Mouse (Mus musculus) stomach, embryonic 14.5 days (tissue): ENCODE measurements around the gene Adam15. TPM values are rescaled to one million over a fixed set of nuclear protein-coding genes. Genes with fewer than 3 reads are reported as not detected.

ENCODE experiments used
- ATAC-seq: fragments of 200-750 bp; cut with Nextera tagmentation; 2 replicates; pipeline ENCODE4 v1.8.0; 2017; ENCODE audit warnings: low read depth, moderate TSS enrichment; ENCODE audit not compliant: insufficient number of reproducible peaks, insufficient read depth, low FRiP score
- H3K27ac ChIP-seq: fragments of 300-500 bp; sonication (generic); 2 replicates; pipeline ENCODE4 v1.5.1; 2014; ENCODE audit warnings: mild to moderate bottlenecking, low read length, moderate library complexity, mixed read lengths
- H3K27me3 ChIP-seq: fragments of 300-500 bp; sonication (generic); 2 replicates; pipeline ENCODE4 v1.6.1; 2014; ENCODE audit warnings: low read length, control low read depth, mixed read lengths; ENCODE audit not compliant: control insufficient read depth, insufficient read depth
- H3K36me3 ChIP-seq: fragments of 300-500 bp; sonication (generic); 2 replicates; pipeline ENCODE4 v1.6.1; 2014; ENCODE audit warnings: mild to moderate bottlenecking, control low read depth, low read length, moderate library complexity, mixed read lengths; ENCODE audit not compliant: control insufficient read depth, insufficient read depth
- H3K4me1 ChIP-seq: fragments of 300-500 bp; sonication (generic); 2 replicates; pipeline ENCODE4 v1.6.1; 2014; ENCODE audit warnings: low read length, control low read depth, mixed read lengths; ENCODE audit not compliant: control insufficient read depth, insufficient read depth
- H3K4me2 ChIP-seq: fragments of 300-500 bp; sonication (generic); replicated peaks from 2 replicates; pipeline ENCODE4 v1.6.1; 2014; ENCODE audit warnings: low read depth, low read length, control low read depth
- H3K4me3 ChIP-seq: fragments of 300-500 bp; sonication (generic); 2 replicates; pipeline ENCODE4 v1.5.1; 2014; ENCODE audit warnings: low read depth, low read length, control low read depth
- H3K9ac ChIP-seq: fragments of 300-500 bp; sonication (generic); replicated peaks from 2 replicates; pipeline ENCODE4 v1.6.1; 2014; ENCODE audit warnings: low read depth, mild to moderate bottlenecking, control low read depth, low read length, moderate library complexity, mixed read lengths
- H3K9me3 ChIP-seq: fragments of 300-500 bp; sonication (generic); 2 replicates; pipeline ENCODE4 v1.6.1; 2016; ENCODE audit warnings: low read depth, low read length, control low read depth; ENCODE audit not compliant: control insufficient read depth
- WGBS: fragments of 180-500 bp; shearing (Covaris S2); extraction: QIAGEN DNeasy Blood & Tissue Kit; methylation state at CpG from one replicate; pipeline ENCODE4 v1.1.7; 2014; 5-methylcytosine and 5-hydroxymethylcytosine counted together
- polyA plus RNA-seq: library from polyadenylated mRNA; unstranded; fragments of >200 nt; fragmentation: Nextera tagmentation; extraction: Ambion mirVana; gene quantifications from 2 replicates; pipeline ENCODE4 v1.2.1, GENCODE M21; 2014

Adam15 gene
- polyA plus RNA-seq, 1 experiment from 2014 or later: 27.9 TPM

- 13% methylated on average over 40 of the region's 40 CpGs for WGBS
- ATAC-seq: peak; percentile 16; the same call in 1 of the 2 replicates
Observed at GRCm38 (mm10) chr3:89315930-89316831, 33.6 kb downstream of the Adam15 start.

GRCm38 (mm10) chr3:89315195-89315929, 34.4 kb downstream of the Adam15 start:
- peak overlapping the region; percentile 69 for H3K4me2 ChIP-seq
- no peaks in the 10 kb centered on the region for H3K36me3 ChIP-seq
- H3K27ac ChIP-seq: no peak overlapping the region
- 7% methylated on average over 26 of the region's 26 CpGs for WGBS
- H3K9me3 ChIP-seq: no peaks in the 10 kb centered on the region
- peaks cover 12% of the 10 kb centered on the region; the same call in 1 of the 2 replicates for H3K27me3 ChIP-seq
- H3K4me3 ChIP-seq: peak overlapping the region; percentile 29
- peaks cover 40% of the 10 kb centered on the region for H3K4me1 ChIP-seq
- ATAC-seq: no peak
- H3K9ac ChIP-seq: no peak overlapping the region

More at GRCm38 (mm10) chr3:89315930-89316831, 33.6 kb downstream of the Adam15 start:
- Histone ChIP-seq H3K27me3 (peaks cover 15% of the 10 kb centered on the region; the same call in 1 of the 2 replicates), H3K9ac (no peak overlapping the region), H3K27ac (no peak overlapping the region), H3K4me2 (peak overlapping the region; percentile 69), H3K9me3 (no peaks in the 10 kb centered on the region), H3K36me3 (no peaks in the 10 kb centered on the region), H3K4me3 (peak overlapping the region; percentile 29), H3K4me1 (peaks cover 48% of the 10 kb centered on the region)

GRCm38 (mm10) chr3:89314791-89315190, 35.0 kb downstream of the Adam15 start:
- Histone ChIP-seq H3K27ac (no peak overlapping the region), H3K27me3 (peaks cover 11% of the 10 kb centered on the region; the same call in 1 of the 2 replicates), H3K4me3 (peak overlapping the region; percentile 29; the same call in 1 of the 2 replicates), H3K4me1 (peaks cover 35% of the 10 kb centered on the region), H3K9ac (no peak overlapping the region), H3K36me3 (no peaks in the 10 kb centered on the region), H3K4me2 (peak overlapping the region; percentile 69), H3K9me3 (no peaks in the 10 kb centered on the region)
- ATAC-seq: no peak
- 44% methylated on average over 2 of the region's 2 CpGs for WGBS

- no peak overlapping the region for H3K27ac ChIP-seq
- 54% methylated on average over 5 of the region's 5 CpGs for WGBS
- no peak for ATAC-seq
Observed at GRCm38 (mm10) chr3:89314340-89314739, 35.5 kb downstream of the Adam15 start.

GRCm38 (mm10) chr3:89308089-89308488, 41.7 kb downstream of the Adam15 start:
- Histone ChIP-seq H3K36me3 (no peaks in the 10 kb centered on the region), H3K4me2 (no peak overlapping the region), H3K9ac (no peak overlapping the region), H3K4me3 (no peak overlapping the region), H3K9me3 (no peaks in the 10 kb centered on the region), H3K27ac (no peak overlapping the region), H3K4me1 (no peaks in the 10 kb centered on the region), H3K27me3 (no peaks in the 10 kb centered on the region)
- WGBS: 3% methylated on average over 9 of the region's 9 CpGs
- ATAC-seq: peak; percentile 74

More at GRCm38 (mm10) chr3:89314340-89314739, 35.5 kb downstream of the Adam15 start:
- Histone ChIP-seq H3K4me2 (no peak overlapping the region), H3K36me3 (no peaks in the 10 kb centered on the region), H3K9ac (no peak overlapping the region), H3K4me1 (peaks cover 30% of the 10 kb centered on the region), H3K4me3 (no peak overlapping the region), H3K9me3 (no peaks in the 10 kb centered on the region), H3K27me3 (peaks cover 11% of the 10 kb centered on the region; the same call in 1 of the 2 replicates)

- no peak overlapping the region for H3K27ac ChIP-seq
- no peaks in the 10 kb centered on the region for H3K4me1 ChIP-seq
- no peaks in the 10 kb centered on the region for H3K36me3 ChIP-seq
- no peak overlapping the region for H3K9ac ChIP-seq
- no peaks in the 10 kb centered on the region for H3K27me3 ChIP-seq
- H3K4me3 ChIP-seq: no peak overlapping the region
- H3K4me2 ChIP-seq: no peak overlapping the region
- WGBS: 62% methylated on average over 8 of the region's 8 CpGs
- no peak for ATAC-seq
- no peaks in the 10 kb centered on the region for H3K9me3 ChIP-seq
Observed at GRCm38 (mm10) chr3:89305551-89306325, 44.1 kb downstream of the Adam15 start.

GRCm38 (mm10) chr3:89305105-89305504, 44.7 kb downstream of the Adam15 start:
- Histone ChIP-seq H3K27me3 (no peaks in the 10 kb centered on the region), H3K9ac (no peak overlapping the region), H3K36me3 (no peaks in the 10 kb centered on the region), H3K9me3 (no peaks in the 10 kb centered on the region), H3K4me1 (no peaks in the 10 kb centered on the region), H3K4me2 (no peak overlapping the region), H3K4me3 (no peak overlapping the region), H3K27ac (no peak overlapping the region)
- ATAC-seq: no peak
- 75% methylated on average over 4 of the region's 4 CpGs for WGBS

- no peaks in the 10 kb centered on the region for H3K27me3 ChIP-seq
- H3K27ac ChIP-seq: no peak overlapping the region
- no peaks in the 10 kb centered on the region for H3K9me3 ChIP-seq
- no peak overlapping the region for H3K4me3 ChIP-seq
- 57% methylated on average over 6 of the region's 6 CpGs for WGBS
- H3K36me3 ChIP-seq: no peaks in the 10 kb centered on the region
- H3K4me2 ChIP-seq: no peak overlapping the region
- H3K4me1 ChIP-seq: no peaks in the 10 kb centered on the region; the same call in 1 of the 2 replicates
- ATAC-seq: no peak
- no peak overlapping the region for H3K9ac ChIP-seq
Observed at GRCm38 (mm10) chr3:89304440-89304839, 45.4 kb downstream of the Adam15 start.
